Mouse (Mus musculus) lung, embryonic 16.5 days (tissue): ENCODE results near the gene Agrp. TPM values are rescaled to one million over a fixed set of nuclear protein-coding genes. Genes with fewer than 3 reads are reported as not detected.
"Not testable (repeated sequence)": the region's sequence is repeated elsewhere in the genome, so short reads cannot be mapped to it uniquely, and the experiment has no call there.

Source experiments
- ATAC-seq: fragments of 200-750 bp; cut with Nextera tagmentation; 2 replicates; pipeline ENCODE4 v1.8.0; 2017; ENCODE audit warnings: low read depth, mild to moderate bottlenecking, moderate library complexity
- H3K27ac ChIP-seq: fragments of 300-500 bp; sonication (generic); 2 replicates; pipeline ENCODE4 v1.5.1; 2014; ENCODE audit warnings: mild to moderate bottlenecking, control low read depth, low read length
- H3K27me3 ChIP-seq: fragments of 300-500 bp; sonication (generic); 2 replicates; pipeline ENCODE4 v1.6.1; 2014; ENCODE audit warnings: low read depth, low read length, mixed read lengths; ENCODE audit not compliant: control insufficient read depth, insufficient read depth
- H3K36me3 ChIP-seq: fragments of 300-500 bp; sonication (generic); 2 replicates; pipeline ENCODE4 v1.6.1; 2014; ENCODE audit warnings: low read length; ENCODE audit not compliant: control insufficient read depth, insufficient read depth
- H3K4me1 ChIP-seq: fragments of 300-500 bp; sonication (generic); replicated peaks from 2 replicates; pipeline ENCODE4 v1.6.1; 2014; ENCODE audit warnings: low read length, mixed read lengths; ENCODE audit not compliant: control insufficient read depth, insufficient read depth
- H3K4me2 ChIP-seq: fragments of 300-500 bp; sonication (generic); 2 replicates; pipeline ENCODE4 v1.6.1; 2014; ENCODE audit warnings: low read depth, low read length, control low read depth
- H3K4me3 ChIP-seq: fragments of 300-500 bp; sonication (generic); 2 replicates; pipeline ENCODE4 v1.5.1; 2014; ENCODE audit warnings: mild to moderate bottlenecking, low read length, control low read depth
- H3K9ac ChIP-seq: fragments of 300-500 bp; sonication (generic); 2 replicates; pipeline ENCODE4 v1.6.1; 2014; ENCODE audit warnings: low read length, control low read depth
- H3K9me3 ChIP-seq: fragments of 300-500 bp; sonication (generic); 2 replicates; pipeline ENCODE4 v1.6.1; 2016; ENCODE audit warnings: low read length; ENCODE audit not compliant: control insufficient read depth
- WGBS: fragments of 180-500 bp; shearing (Covaris S2); extraction: QIAGEN DNeasy Blood & Tissue Kit; methylation state at CpG from one replicate; pipeline ENCODE4 v1.1.7; 2014; 5-methylcytosine and 5-hydroxymethylcytosine counted together
- polyA plus RNA-seq: library from polyadenylated mRNA; unstranded; fragments of >200 nt; fragmentation: Nextera tagmentation; extraction: Ambion mirVana; gene quantifications from 2 replicates; pipeline ENCODE4 v1.2.1, GENCODE M21; 2015

The Agrp gene
- polyA plus RNA-seq, 1 experiment from 2014 or later, result 0.60 TPM

- Histone ChIP-seq H3K4me3 (peak overlapping the region; percentile 86), H3K9me3 (no peaks in the 10 kb centered on the region), H3K36me3 (no peaks in the 10 kb centered on the region), H3K4me2 (peak overlapping the region; percentile 96), H3K4me1 (peaks cover 22% of the 10 kb centered on the region), H3K9ac (peak overlapping the region; percentile 93), H3K27ac (peak overlapping the region; percentile 93), H3K27me3 (peaks cover 2% of the 10 kb centered on the region; the same call in 1 of the 2 replicates)
- no peak for ATAC-seq
- 11% methylated on average over 10 of the region's 10 CpGs for WGBS
Measured at GRCm38 (mm10) chr8:105607062-105607461, 30.1 kb downstream of the Agrp start.

- H3K4me1 ChIP-seq, result peaks cover 22% of the 10 kb centered on the region
- H3K9ac ChIP-seq, result peak overlapping the region; percentile 93
- WGBS, result under 1% methylated on average over 28 of the region's 30 CpGs
- peak overlapping the region; percentile 96 for H3K4me2 ChIP-seq
- H3K4me3 ChIP-seq, result peak overlapping the region; percentile 86
- H3K36me3 ChIP-seq, result no peaks in the 10 kb centered on the region
- peak overlapping the region; percentile 93 for H3K27ac ChIP-seq
- no peaks in the 10 kb centered on the region for H3K9me3 ChIP-seq
- ATAC-seq, result peak; percentile 76
- no peaks in the 10 kb centered on the region for H3K27me3 ChIP-seq
Measured at GRCm38 (mm10) chr8:105606189-105607023, 30.8 kb downstream of the Agrp start.

GRCm38 (mm10) chr8:105605491-105606188, 31.6 kb downstream of the Agrp start:
- H3K36me3 ChIP-seq, result no peaks in the 10 kb centered on the region
- peak overlapping the region; percentile 96 for H3K4me2 ChIP-seq
- peak overlapping the region; percentile 93 for H3K9ac ChIP-seq
- ATAC-seq, result peak; percentile 55
- H3K4me3 ChIP-seq, result peak overlapping the region; percentile 86
- H3K27me3 ChIP-seq, result no peaks in the 10 kb centered on the region
- no peaks in the 10 kb centered on the region for H3K9me3 ChIP-seq
- peak overlapping the region; percentile 93 for H3K27ac ChIP-seq
- WGBS, result under 1% methylated on average over 28 of the region's 39 CpGs
- H3K4me1 ChIP-seq, result peaks cover 22% of the 10 kb centered on the region

- WGBS, result 1% methylated on average over 20 of the region's 42 CpGs
- Histone ChIP-seq H3K27me3 (no peaks in the 10 kb centered on the region), H3K4me1 (peaks cover 22% of the 10 kb centered on the region), H3K9me3 (no peaks in the 10 kb centered on the region), H3K4me2 (peak within 1 kb of the TSS; percentile 96), H3K9ac (peak within 1 kb of the TSS; percentile 93), H3K36me3 (no peaks in the 10 kb centered on the region), H3K4me3 (peak within 1 kb of the TSS; percentile 86), H3K27ac (peak within 1 kb of the TSS; percentile 93)
- peak; percentile 85 for ATAC-seq
Measured at GRCm38 (mm10) chr8:105604804-105605381, 32.3 kb downstream of the Agrp start, which contains the start of gene Ripor1. Gene Ripor1, plus strand, starts transcription at chr8:105605255.

- H3K4me3 ChIP-seq, ATAC-seq, H3K9ac ChIP-seq, H3K9me3 ChIP-seq, H3K27me3 ChIP-seq, H3K27ac ChIP-seq, H3K36me3 ChIP-seq, H3K4me2 ChIP-seq: not testable (repeated sequence)
- peaks cover 19% of the 10 kb centered on the region for H3K4me1 ChIP-seq
- WGBS, result 75% methylated on average over 3 of the region's 3 CpGs
Measured at GRCm38 (mm10) chr8:105602540-105602939, 34.7 kb downstream of the Agrp start.

GRCm38 (mm10) chr8:105601301-105601700, 35.9 kb downstream of the Agrp start:
- H3K4me1 ChIP-seq, result peaks cover 13% of the 10 kb centered on the region
- H3K4me3 ChIP-seq, result no peak overlapping the region
- WGBS, result 59% methylated on average over 5 of the region's 5 CpGs
- no peak overlapping the region for H3K4me2 ChIP-seq
- H3K36me3 ChIP-seq, result no peaks in the 10 kb centered on the region
- no peak overlapping the region for H3K9ac ChIP-seq
- ATAC-seq, result no peak
- H3K27me3 ChIP-seq, result no peaks in the 10 kb centered on the region
- no peak overlapping the region for H3K27ac ChIP-seq
- no peaks in the 10 kb centered on the region for H3K9me3 ChIP-seq

GRCm38 (mm10) chr8:105598777-105599176, 38.4 kb downstream of the Agrp start:
- H3K4me1 ChIP-seq, result peaks cover 13% of the 10 kb centered on the region
- H3K4me3 ChIP-seq, result no peak overlapping the region
- 82% methylated on average over 6 of the region's 6 CpGs for WGBS
- no peak for ATAC-seq
- no peaks in the 10 kb centered on the region for H3K9me3 ChIP-seq
- H3K27ac ChIP-seq, result no peak overlapping the region
- H3K4me2 ChIP-seq, result no peak overlapping the region
- no peaks in the 10 kb centered on the region for H3K27me3 ChIP-seq
- H3K9ac ChIP-seq, result no peak overlapping the region
- no peaks in the 10 kb centered on the region for H3K36me3 ChIP-seq

GRCm38 (mm10) chr8:105596362-105597034, 40.7 kb downstream of the Agrp start:
- ATAC-seq, result peak; percentile 84
- no peaks in the 10 kb centered on the region for H3K36me3 ChIP-seq
- peak overlapping the region; percentile 57 for H3K4me2 ChIP-seq
- H3K4me1 ChIP-seq, result peaks cover 13% of the 10 kb centered on the region
- WGBS, result 5% methylated on average over 14 of the region's 14 CpGs
- H3K9ac ChIP-seq, result 0 out of 2 replicates have a peak overlapping the region, but pooled peaks have one; percentile 37
- H3K9me3 ChIP-seq, result no peaks in the 10 kb centered on the region
- H3K27ac ChIP-seq, result no peak overlapping the region
- H3K27me3 ChIP-seq, result no peaks in the 10 kb centered on the region
- peak overlapping the region; percentile 29 for H3K4me3 ChIP-seq
